13 mouse cellular contexts compared by ENCODE assay signal in genomic region chr15:82185062-82185783, GRCm38 (mm10). TPM values are rescaled to one million over a fixed set of nuclear protein-coding genes. Genes with fewer than 3 reads are reported as not detected.
DNase-seq lines count a peak whose midpoint lies in the region; ATAC-seq and TF ChIP-seq lines count a peak whose summit lies in the region.
"Had no signal": no experiment of that assay in that cellular context is flagged by ENCODE, and none has a peak within 500 bp of the region (broad histone marks: within the 10 kb centered on the region; RNA-seq: fewer than 3 reads in every experiment).

No protein-coding gene starts in this region.

- WGBS in forebrain, embryonic 12.5 days: 93% methylated on average over 14 of the region's 14 CpGs
- 89% methylated on average over 14 of the region's 14 CpGs for WGBS in forebrain, embryonic 15.5 days
- 62% methylated on average over 14 of the region's 14 CpGs for WGBS in kidney, adult 2 months
- 50% methylated on average over 14 of the region's 14 CpGs for WGBS in liver, adult 2 months

- TF ChIP-seq POLR2A in kidney, adult 2 months (IDR thresholded peaks at IDR 0.05; ENCODE audit: low read depth, low read length): no peak
- TF ChIP-seq POLR2A in liver, adult 2 months (IDR thresholded peaks at IDR 0.05; ENCODE audit: extremely low read depth, insufficient read depth, low read length): no peak

- no peaks in the 10 kb centered on the region for H3K27me3 ChIP-seq in forebrain, embryonic 12.5 days
- no peaks in the 10 kb centered on the region for H3K27me3 ChIP-seq in forebrain, embryonic 15.5 days
- H3K27me3 ChIP-seq in kidney, adult 2 months (replicated peaks; ENCODE audit: control insufficient read depth, insufficient read depth, low read length): no peaks in the 10 kb centered on the region
- no peaks in the 10 kb centered on the region for H3K27me3 ChIP-seq in E14TG2a.4 (ENCODE audit: insufficient read depth, low read length)
- H3K27me3 ChIP-seq in liver, adult 2 months (ENCODE audit: control insufficient read depth, insufficient read depth, low read length): no peaks in the 10 kb centered on the region
- H3K27me3 ChIP-seq: megakaryocyte, embryonic 14.5 days had no signal

- H3K4me1 ChIP-seq in forebrain, embryonic 12.5 days: no peaks in the 10 kb centered on the region
- H3K4me1 ChIP-seq in forebrain, embryonic 15.5 days: no peaks in the 10 kb centered on the region
- H3K4me1 ChIP-seq in kidney, adult 2 months (ENCODE audit: control insufficient read depth, insufficient read depth, low read length): peaks cover 12% of the 10 kb centered on the region
- H3K4me1 ChIP-seq in E14TG2a.4 (replicated peaks; ENCODE audit: low read depth, low read length): peaks cover 80% of the 10 kb centered on the region
- peaks cover 17% of the 10 kb centered on the region for H3K4me1 ChIP-seq in liver, adult 2 months (ENCODE audit: control insufficient read depth, insufficient read depth, low read length)

- DNase-seq in kidney, adult 2 months: no peak
- DNase-seq in kidney, adult 8-10 months: no peak
- DNase-seq in liver, adult 2 months (ENCODE audit: extremely low read depth, low read depth, low spot score): no peak
- DNase-seq in spleen, adult 18-20 months: no peak
- DNase-seq: cerebellum, adult 9-10 months; forebrain, postnatal 0 days; gastrocnemius, postnatal 25 days; lung, embryonic 14.5 days had no signal

- no peak overlapping the region for H3K4me3 ChIP-seq in forebrain, embryonic 12.5 days (replicated peaks)
- no peak overlapping the region for H3K4me3 ChIP-seq in forebrain, embryonic 15.5 days
- H3K4me3 ChIP-seq in kidney, adult 2 months (ENCODE audit: insufficient read depth, low read depth, low read length): no peak overlapping the region
- 0 out of 2 replicates have a peak overlapping the region, but pooled peaks have one; percentile 17 for H3K4me3 ChIP-seq in E14TG2a.4 (replicated peaks; ENCODE audit: low read length)
- H3K4me3 ChIP-seq in liver, adult 2 months (ENCODE audit: insufficient read depth, low read depth, low read length): no peak overlapping the region

- H3K27ac ChIP-seq in forebrain, embryonic 12.5 days: 0 out of 2 replicates have a peak overlapping the region, but pooled peaks have one; percentile 19
- no peak overlapping the region for H3K27ac ChIP-seq in forebrain, embryonic 15.5 days (replicated peaks)
- peak overlapping the region; percentile 83 for H3K27ac ChIP-seq in kidney, adult 2 months (ENCODE audit: insufficient read depth, low read depth, low read length)
- peak overlapping the region; percentile 81 for H3K27ac ChIP-seq in liver, adult 2 months (replicated peaks; ENCODE audit: insufficient read depth, low read depth, low read length)

- ATAC-seq in forebrain, embryonic 12.5 days (ENCODE audit: low FRiP score): no peak
- no peak for ATAC-seq in forebrain, embryonic 15.5 days (replicated peaks)
- ATAC-seq in inflammation-experienced regulatory T-cells, adult 6 months: no peak
- ATAC-seq: forebrain, postnatal 0 days had no signal

- no peak overlapping the region for H3K9ac ChIP-seq in forebrain, embryonic 12.5 days
- no peak overlapping the region for H3K9ac ChIP-seq in forebrain, embryonic 15.5 days (replicated peaks)
- H3K9ac ChIP-seq in liver, adult 2 months (ENCODE audit: low read depth, low read length): peak overlapping the region; percentile 19; the same call in 1 of the 2 replicates
- H3K9ac ChIP-seq: forebrain, postnatal 0 days; lung, embryonic 14.5 days had no signal

- peaks cover 7% of the 10 kb centered on the region for H3K9me3 ChIP-seq in forebrain, embryonic 12.5 days
- no peaks in the 10 kb centered on the region for H3K9me3 ChIP-seq in forebrain, embryonic 15.5 days
- peaks cover 7% of the 10 kb centered on the region; the same call in 1 of the 2 replicates for H3K9me3 ChIP-seq in E14TG2a.4 (ENCODE audit: low read length)

- no peak overlapping the region for H3K4me2 ChIP-seq in forebrain, embryonic 12.5 days
- H3K4me2 ChIP-seq in forebrain, embryonic 15.5 days (replicated peaks): no peak overlapping the region
- H3K4me2 ChIP-seq: lung, embryonic 14.5 days had no signal

- H3K36me3 ChIP-seq in forebrain, embryonic 12.5 days (replicated peaks): peaks cover 100% of the 10 kb centered on the region
- H3K36me3 ChIP-seq in forebrain, embryonic 15.5 days: peaks cover 96% of the 10 kb centered on the region
- 0 out of 2 replicates have a peak, but pooled peaks cover 1% of the 10 kb centered on the region for H3K36me3 ChIP-seq in kidney, adult 2 months (ENCODE audit: control insufficient read depth, insufficient read depth, low read length)
- H3K36me3 ChIP-seq in E14TG2a.4 (ENCODE audit: insufficient read depth, low read length): peaks cover 97% of the 10 kb centered on the region
- peaks cover 18% of the 10 kb centered on the region for H3K36me3 ChIP-seq in liver, adult 2 months (ENCODE audit: control insufficient read depth, insufficient read depth, low read length)

- TF ChIP-seq CTCF in kidney, adult 2 months (conservative IDR thresholded peaks at IDR 0.05; ENCODE audit: insufficient read depth, insufficient read length, low read depth, low read length): no peak
- TF ChIP-seq CTCF in E14TG2a.4 (conservative IDR thresholded peaks at IDR 0.05; ENCODE audit: low read length): no peak
- no peak for TF ChIP-seq CTCF in liver, adult 2 months (IDR thresholded peaks at IDR 0.05; ENCODE audit: low read depth, low read length)

- 0 out of 2 replicates have a peak, but pooled peaks cover 3% of the 10 kb centered on the region for H3K79me2 ChIP-seq in liver, adult 2 months (ENCODE audit: control insufficient read depth, insufficient read depth, low read length)

RNA-seq across cellular contexts. Expression of gene Shisa8, which starts 27.4 kb away (rescaled TPM):
- 0.90 and 2.4 TPM in 2 replicates for polyA plus RNA-seq in forebrain, embryonic 12.5 days (2016; fragmentation: Nextera tagmentation; extraction: Ambion mirVana)
- 0.27 and 0.69 TPM in 2 replicates for polyA plus RNA-seq in forebrain, embryonic 15.5 days (2015; fragmentation: Nextera tagmentation; extraction: Ambion mirVana)
- 0.08 and 0.09 TPM in 2 replicates for polyA plus RNA-seq in kidney, adult 2 months (2012; rRNA removed)
- 0.09 and 0.47 TPM in 2 replicates for total RNA-seq in liver, adult 2 months (2014; rRNA removed)
- polyA plus RNA-seq in liver, adult 2 months (2012; rRNA removed): 0.07 and 0.77 TPM in 2 replicates
- not detected for polyA plus RNA-seq in inflammation-experienced regulatory T-cells, adult 6 months (2017; shearing (Covaris generic))
- total RNA-seq: gastrocnemius, postnatal 25 days had no signal

RNA-seq across cellular contexts. Expression of gene Srebf2, which starts 38.2 kb away (rescaled TPM):
- 244 and 265 TPM in 2 replicates for polyA plus RNA-seq in forebrain, embryonic 12.5 days (2016; fragmentation: Nextera tagmentation; extraction: Ambion mirVana)
- polyA plus RNA-seq in forebrain, embryonic 15.5 days (2015; fragmentation: Nextera tagmentation; extraction: Ambion mirVana): 223 and 225 TPM in 2 replicates
- 102 and 118 TPM in 2 replicates for polyA plus RNA-seq in kidney, adult 2 months (2012; rRNA removed)
- total RNA-seq in liver, adult 2 months (2014; rRNA removed): 16.5 and 25.0 TPM in 2 replicates
- 66.3 and 71.2 TPM in 2 replicates for polyA plus RNA-seq in liver, adult 2 months (2012; rRNA removed)
- 10 to 100 TPM; 28.4 to 42.6 (median 35.6) TPM for polyA plus RNA-seq in inflammation-experienced regulatory T-cells, adult 6 months (2017; shearing (Covaris generic))

RNA-seq across cellular contexts. Expression of gene Tnfrsf13c, which starts 38.9 kb away (rescaled TPM):
- 0.24 and 0.29 TPM in 2 replicates for polyA plus RNA-seq in forebrain, embryonic 12.5 days (2016; fragmentation: Nextera tagmentation; extraction: Ambion mirVana)
- polyA plus RNA-seq in forebrain, embryonic 15.5 days (2015; fragmentation: Nextera tagmentation; extraction: Ambion mirVana): 0.11 and 0.37 TPM in 2 replicates
- 0.24 and 3.5 TPM in 2 replicates for polyA plus RNA-seq in kidney, adult 2 months (2012; rRNA removed)
- 0.28 and 0.54 TPM in 2 replicates for total RNA-seq in liver, adult 2 months (2014; rRNA removed)
- polyA plus RNA-seq in liver, adult 2 months (2012; rRNA removed): 0.17 and 0.34 TPM in 2 replicates
- 1 to 10 TPM; 2.3 to 7.1 (median 4.8) TPM for polyA plus RNA-seq in inflammation-experienced regulatory T-cells, adult 6 months (2017; shearing (Covaris generic))
- total RNA-seq: gastrocnemius, postnatal 25 days had no signal
- polyA plus RNA-seq: lung, embryonic 14.5 days had no signal

RNA-seq across cellular contexts. Expression of gene Ccdc134, which starts 57.5 kb away (rescaled TPM):
- 17.5 and 19.0 TPM in 2 replicates for polyA plus RNA-seq in forebrain, embryonic 12.5 days (2016; fragmentation: Nextera tagmentation; extraction: Ambion mirVana)
- 17.7 and 18.4 TPM in 2 replicates for polyA plus RNA-seq in forebrain, embryonic 15.5 days (2015; fragmentation: Nextera tagmentation; extraction: Ambion mirVana)
- 6.9 and 7.5 TPM in 2 replicates for polyA plus RNA-seq in kidney, adult 2 months (2012; rRNA removed)
- total RNA-seq in liver, adult 2 months (2014; rRNA removed): 1.3 and 1.8 TPM in 2 replicates
- 5.2 and 8.2 TPM in 2 replicates for polyA plus RNA-seq in liver, adult 2 months (2012; rRNA removed)
- polyA plus RNA-seq in inflammation-experienced regulatory T-cells, adult 6 months (2017; shearing (Covaris generic)): 10 to 100 TPM; 19.9 to 26.0 (median 20.8) TPM

RNA-seq across cellular contexts. Expression of gene Cenpm, which starts 59.3 kb away (rescaled TPM):
- polyA plus RNA-seq in forebrain, embryonic 12.5 days (2016; fragmentation: Nextera tagmentation; extraction: Ambion mirVana): 81.3 and 86.4 TPM in 2 replicates
- 38.9 and 45.6 TPM in 2 replicates for polyA plus RNA-seq in forebrain, embryonic 15.5 days (2015; fragmentation: Nextera tagmentation; extraction: Ambion mirVana)
- 2.2 and 2.3 TPM in 2 replicates for polyA plus RNA-seq in kidney, adult 2 months (2012; rRNA removed)
- total RNA-seq in liver, adult 2 months (2014; rRNA removed): 3.0 and 3.7 TPM in 2 replicates
- 11.5 and 17.4 TPM in 2 replicates for polyA plus RNA-seq in liver, adult 2 months (2012; rRNA removed)
- 10 to 100 TPM in 2 of 3 experiments, 1 to 10 TPM in 1; 6.0 to 56.1 (median 12.3) TPM for polyA plus RNA-seq in inflammation-experienced regulatory T-cells, adult 6 months (2017; shearing (Covaris generic))
